Mouse (Mus musculus) olfactory bulb, adult 2 months (tissue): ENCODE data around the gene Cpeb4. TPM values are rescaled to one million over a fixed set of nuclear protein-coding genes. Genes with fewer than 3 reads are reported as not detected.

Experiments
- H3K27ac ChIP-seq: fragments of 200-500 bp; 2 replicates; pipeline ENCODE4 v1.5.1; 2012; ENCODE audit warnings: low read depth, low read length; ENCODE audit not compliant: insufficient read depth
- H3K4me1 ChIP-seq: fragments of 200-500 bp; 2 replicates; pipeline ENCODE4 v1.6.1; 2012; ENCODE audit warnings: low read length; ENCODE audit not compliant: control insufficient read depth, insufficient read depth
- H3K4me3 ChIP-seq: fragments of 200-500 bp; 2 replicates; pipeline ENCODE4 v1.5.1; 2012; ENCODE audit warnings: mild to moderate bottlenecking, low read depth, low read length, moderate library complexity; ENCODE audit not compliant: insufficient read depth
- CTCF ChIP-seq: fragments of 200-500 bp; IDR thresholded peaks from 2 replicates; pipeline ENCODE4 v1.5.1; 2012; ENCODE audit warnings: low read depth, mild to moderate bottlenecking, low read length, moderate library complexity; ENCODE audit not compliant: insufficient read depth
- POLR2A ChIP-seq: fragments of 200-500 bp; IDR thresholded peaks from 2 replicates; pipeline ENCODE4 v1.6.1; 2012; ENCODE audit warnings: mild to moderate bottlenecking, low read depth, low read length, moderate library complexity; ENCODE audit not compliant: insufficient read depth
- WGBS: fragments of 180-500 bp; shearing (Covaris S2); methylation state at CpG from one replicate; pipeline ENCODE4 v1.1.7; 2018; 5-methylcytosine and 5-hydroxymethylcytosine counted together
- polyA plus RNA-seq: library from polyadenylated mRNA; stranded (reverse); fragments of >200 nt; gene quantifications from 2 replicates; pipeline ENCODE4 v1.2.4, GENCODE M21; 2012; ENCODE audit warnings: low replicate concordance; ENCODE audit not compliant: missing spikeins, insufficient read depth, insufficient read length

Cpeb4 gene
- polyA plus RNA-seq, 1 experiment: not detected

DNA sequence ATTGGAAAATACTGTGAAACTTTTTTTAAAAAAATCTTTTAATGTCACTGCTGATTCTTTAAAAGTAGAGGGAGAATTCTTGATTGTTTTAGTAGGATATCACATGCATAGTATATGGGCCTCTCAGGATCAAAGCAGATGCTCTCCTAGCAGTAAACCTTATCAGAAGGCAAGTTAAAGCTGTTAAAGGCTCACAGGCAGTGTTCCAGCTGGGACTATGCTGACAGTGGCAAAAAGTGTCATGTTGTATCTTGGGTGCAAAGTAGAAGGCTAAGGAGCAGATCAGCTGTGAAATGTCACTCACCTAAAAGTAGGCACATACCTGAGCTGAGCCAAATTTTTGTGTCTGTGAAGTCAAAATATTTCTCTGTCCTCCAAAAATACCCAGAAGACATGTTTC is 34.5 kb downstream of the Cpeb4 start:
- Histone ChIP-seq H3K4me1 (peaks cover 2% of the 10 kb centered on the region; the same call in 1 of the 2 replicates), H3K27ac (no peak overlapping the region), H3K4me3 (no peak overlapping the region)
- TF ChIP-seq CTCF: no peak
- no peak for TF ChIP-seq POLR2A

DNA sequence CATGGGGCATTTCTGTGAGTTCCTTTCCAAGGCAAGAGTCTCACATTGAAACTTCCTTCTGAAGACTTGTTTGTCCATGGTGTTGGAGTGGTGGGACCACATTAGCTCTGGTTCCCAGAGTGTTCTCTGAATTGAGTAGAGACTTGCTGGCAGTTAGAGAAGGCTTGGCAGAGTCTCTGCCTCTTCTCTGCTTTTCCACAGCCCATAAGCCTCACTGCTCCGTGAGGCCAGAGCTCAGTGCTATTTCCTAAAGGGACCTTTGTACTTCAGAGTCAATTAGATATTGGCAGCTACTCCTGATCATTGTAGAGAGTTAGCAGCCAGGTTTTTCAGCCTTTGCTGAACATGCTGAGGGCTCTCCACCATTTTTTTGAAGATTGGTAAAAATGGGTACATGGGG is 35.6 kb downstream of the Cpeb4 start:
- Histone ChIP-seq H3K4me1 (peaks cover 2% of the 10 kb centered on the region; the same call in 1 of the 2 replicates), H3K27ac (no peak overlapping the region), H3K4me3 (no peak overlapping the region)
- TF ChIP-seq CTCF: no peak
- 16% methylated on average over 1 of the region's 1 CpGs for WGBS

GRCm38 (mm10) chr11:31912958-31913357 is 40.9 kb downstream of the Cpeb4 start:
- Histone ChIP-seq H3K4me3 (no peak overlapping the region), H3K4me1 (no peaks in the 10 kb centered on the region), H3K27ac (no peak overlapping the region)
- TF ChIP-seq POLR2A (no peak), CTCF (no peak)

DNA sequence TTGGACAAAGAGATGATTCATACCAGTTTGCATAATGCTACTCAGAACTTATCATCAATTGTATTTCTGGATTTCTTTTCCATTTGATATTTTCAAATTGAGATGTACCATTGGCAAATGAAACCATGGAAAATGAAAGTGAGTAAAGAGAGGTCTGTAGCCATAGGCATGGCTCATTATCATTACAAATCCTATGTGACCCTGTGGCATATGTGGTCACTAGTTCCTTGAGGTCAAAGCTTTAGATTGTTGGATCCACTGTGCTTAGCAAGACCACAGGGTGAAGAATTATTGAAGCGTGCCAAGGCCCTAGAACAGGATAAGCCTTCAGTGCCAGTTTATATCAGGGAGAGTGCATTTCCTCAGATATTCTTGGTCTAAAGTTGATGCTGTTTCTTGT is 45.8 kb downstream of the Cpeb4 start:
- no peaks in the 10 kb centered on the region for H3K4me1 ChIP-seq
- no peak overlapping the region; the same call in 1 of the 2 replicates for H3K27ac ChIP-seq
- no peak overlapping the region for H3K4me3 ChIP-seq
- WGBS: 94% methylated on average over 1 of the region's 1 CpGs
- no peak for TF ChIP-seq POLR2A
- TF ChIP-seq CTCF: no peak

- TF ChIP-seq CTCF (no peak), POLR2A (no peak)
- H3K4me1 ChIP-seq: no peaks in the 10 kb centered on the region
- WGBS: 96% methylated on average over 10 of the region's 10 CpGs
- no peak overlapping the region for H3K4me3 ChIP-seq
- H3K27ac ChIP-seq: no peak overlapping the region
Measured at GRCm38 (mm10) chr11:31930051-31930450, 58.0 kb downstream of the Cpeb4 start.

GRCm38 (mm10) chr11:31935652-31936051 is 63.6 kb downstream of the Cpeb4 start:
- Histone ChIP-seq H3K4me1 (no peaks in the 10 kb centered on the region), H3K27ac (no peak overlapping the region), H3K4me3 (no peak overlapping the region)
- 51% methylated on average over 4 of the region's 4 CpGs for WGBS
- no peak for TF ChIP-seq POLR2A
- no peak for TF ChIP-seq CTCF

DNA sequence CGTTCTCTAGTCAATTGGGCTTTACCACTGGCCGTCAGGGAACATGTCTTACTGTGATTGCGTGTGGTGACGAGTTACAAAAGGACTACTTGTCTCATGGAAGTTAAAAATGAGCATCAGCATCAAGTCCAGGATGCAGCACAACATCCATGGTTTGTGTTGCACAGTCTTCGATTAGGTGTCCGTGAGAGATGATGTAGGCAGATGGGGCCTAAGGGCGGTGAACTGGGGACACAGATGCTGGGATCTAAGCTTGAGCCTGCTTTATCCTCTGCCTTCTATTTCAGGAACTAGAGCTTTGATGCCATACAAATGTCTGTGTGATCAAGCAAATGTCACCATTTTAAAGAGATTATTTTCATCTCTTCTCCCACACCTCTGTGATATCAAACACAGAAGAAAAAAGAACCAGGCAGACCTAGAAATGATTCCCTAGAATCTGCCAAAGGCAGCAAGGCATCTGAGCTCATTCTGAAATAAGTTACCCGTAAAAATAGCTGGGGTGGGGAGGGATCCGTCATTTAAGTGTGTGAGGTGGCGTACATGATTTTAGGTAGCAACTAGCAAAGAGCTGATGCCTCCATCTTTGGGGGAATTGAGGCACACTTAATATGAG is 65.0 kb downstream of the Cpeb4 start:
- H3K27ac ChIP-seq: no peak overlapping the region

GRCm38 (mm10) chr11:31940898-31941639 is 69.1 kb downstream of the Cpeb4 start:
- H3K27ac ChIP-seq: no peak overlapping the region
- no peak overlapping the region for H3K4me3 ChIP-seq
- no peak for TF ChIP-seq CTCF
- TF ChIP-seq POLR2A: no peak
- WGBS: 59% methylated on average over 13 of the region's 13 CpGs
- H3K4me1 ChIP-seq: peaks cover 6% of the 10 kb centered on the region

More for the DNA sequence above, 65.0 kb downstream of the Cpeb4 start:
- H3K4me3 ChIP-seq: no peak overlapping the region
- TF ChIP-seq POLR2A (no peak), CTCF (no peak)
- 85% methylated on average over 10 of the region's 10 CpGs for WGBS
- peaks cover 6% of the 10 kb centered on the region for H3K4me1 ChIP-seq
